Mouse (Mus musculus) cerebellum, adult (tissue): ENCODE data around the gene Rsu1.

ENCODE experiments used
- ATAC-seq: cut with Nextera tagmentation; 2 replicates; pipeline ENCODE4 v1.9.2; 2017; ENCODE audit warnings: mild to moderate bottlenecking, moderate library complexity, mixed read lengths; ENCODE audit not compliant: insufficient number of reproducible peaks, low FRiP score, low TSS enrichment

Gene Rsu1

DNA sequence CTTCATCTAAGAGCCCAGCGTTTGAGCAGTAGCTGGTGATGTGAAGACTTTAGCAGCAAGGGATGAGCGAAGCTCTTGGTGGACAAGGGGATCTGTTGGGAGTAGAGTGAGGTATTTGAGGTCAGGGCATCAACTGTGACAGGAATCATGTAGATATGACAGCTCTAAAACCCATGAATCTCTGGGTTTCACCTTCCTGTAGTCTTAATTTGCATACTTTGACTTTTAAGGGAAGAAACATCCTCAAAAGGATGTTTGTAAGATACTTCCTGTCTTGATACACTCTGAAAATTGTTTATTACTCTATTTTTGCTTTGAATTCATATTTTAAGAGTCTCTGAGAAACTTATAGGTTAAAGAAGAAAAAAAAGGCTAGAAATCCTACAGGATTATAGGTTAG, 183.4 kb downstream of the Rsu1 start:
- ATAC-seq = no peak

GRCm38 (mm10) chr2:13084223-13084622, 187.0 kb downstream of the Rsu1 start:
- no peak for ATAC-seq

- no peak for ATAC-seq
Observed at GRCm38 (mm10) chr2:13080476-13080875, 190.7 kb downstream of the Rsu1 start.

DNA sequence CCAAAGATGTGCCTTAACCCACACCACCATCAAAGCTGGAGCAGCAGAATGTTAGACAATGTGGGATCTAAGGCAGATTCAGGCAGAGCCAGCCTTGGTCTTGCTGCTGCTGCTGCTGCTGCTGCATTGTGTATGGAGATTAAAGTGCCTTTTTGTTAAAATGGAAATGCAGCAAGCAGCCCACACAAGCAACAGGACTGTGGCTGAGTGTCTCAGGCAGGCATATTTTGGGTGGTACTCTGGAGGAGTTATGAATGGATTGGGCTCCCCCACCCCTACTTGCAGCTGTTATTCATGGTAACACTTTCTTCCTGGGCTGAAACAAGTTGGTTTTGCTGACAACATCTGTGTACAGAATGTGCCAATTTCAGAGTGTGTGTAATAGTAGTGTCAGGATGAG, 199.0 kb downstream of the Rsu1 start:
- ATAC-seq = no peak

DNA sequence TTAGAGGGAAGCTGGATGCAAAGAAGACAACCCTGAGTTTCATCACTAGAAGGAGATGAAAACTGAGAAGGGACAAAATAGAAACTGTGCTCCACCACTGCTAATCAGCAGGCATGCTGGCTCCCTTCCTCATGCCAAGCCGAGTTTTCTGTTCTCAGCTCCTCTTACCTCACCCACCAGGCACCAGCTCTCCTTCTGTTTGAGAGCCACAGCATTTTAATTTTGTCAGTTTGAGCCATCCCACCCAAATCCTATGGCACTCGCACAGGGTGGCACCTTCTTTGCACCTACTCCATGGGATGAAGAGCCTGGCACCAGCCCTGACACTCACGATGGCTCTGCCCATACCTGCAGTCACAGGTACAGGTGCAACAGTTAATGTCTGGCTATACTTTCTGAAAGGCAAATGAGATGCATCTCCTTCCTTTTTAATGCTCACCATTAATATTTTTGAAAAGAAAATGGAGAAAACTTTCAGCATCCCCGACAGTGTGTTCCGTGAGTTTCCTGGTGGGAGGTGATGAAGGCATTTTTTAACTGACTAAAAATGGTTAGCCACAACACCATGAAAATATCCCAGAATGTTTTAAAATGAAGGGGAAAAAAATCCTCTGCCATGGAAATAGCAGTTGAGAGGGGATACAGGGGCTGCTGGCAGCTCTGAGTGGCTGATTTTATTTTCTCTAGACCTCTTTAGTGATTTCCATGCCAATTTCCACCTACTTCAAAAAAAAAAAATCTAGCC, 210.6 kb downstream of the Rsu1 start:
- ATAC-seq = no peak

- ATAC-seq = no peak
Observed at GRCm38 (mm10) chr2:13048649-13049048, 222.6 kb downstream of the Rsu1 start.

- ATAC-seq = no peak
Observed at GRCm38 (mm10) chr2:13044555-13044954, 226.7 kb downstream of the Rsu1 start.

DNA sequence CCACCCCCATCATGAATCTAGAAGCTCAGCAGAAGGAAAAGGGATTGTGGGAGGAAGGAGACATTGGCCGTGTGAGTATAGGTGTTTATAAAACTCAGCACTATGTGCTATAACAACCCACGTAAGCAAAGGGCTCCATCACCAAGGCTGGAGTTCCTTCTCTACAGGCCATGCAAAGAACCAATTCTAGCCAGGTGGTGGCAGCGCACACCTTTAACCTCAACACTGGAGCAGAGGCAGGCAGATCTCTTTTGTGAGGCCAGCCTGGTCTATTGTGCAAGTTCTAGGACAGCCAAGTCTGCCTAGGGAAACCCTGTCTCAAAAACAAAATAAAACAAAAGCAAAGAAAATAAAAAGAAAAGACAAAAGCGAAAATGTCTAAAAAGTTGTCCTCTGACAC, 231.4 kb downstream of the Rsu1 start:
- ATAC-seq = no peak

DNA sequence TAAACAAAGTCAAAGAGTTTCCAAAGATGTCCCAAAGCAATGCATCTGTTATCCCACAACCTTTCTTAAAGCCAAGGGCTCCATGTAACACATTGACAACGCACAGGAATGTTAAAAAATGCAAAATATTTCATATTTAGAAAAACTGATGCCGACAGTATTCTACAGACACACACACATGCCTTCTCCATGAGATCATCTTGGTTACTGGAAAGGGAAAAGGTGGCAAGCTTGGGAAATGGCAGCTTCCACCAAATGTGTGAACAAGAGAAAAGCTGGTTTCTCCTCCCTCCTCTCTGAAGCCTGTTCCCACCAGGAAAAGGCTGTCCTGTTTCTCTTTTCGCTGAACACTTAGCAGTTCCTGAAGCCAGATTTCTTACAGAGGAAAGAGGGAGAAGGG, 232.4 kb downstream of the Rsu1 start:
- no peak for ATAC-seq
